Mouse (Mus musculus) neutrophil, adult 65 days (primary cell): ENCODE results near the gene Serpinb3a. TPM values are rescaled to one million over a fixed set of nuclear protein-coding genes. Genes with fewer than 3 reads are reported as not detected.

Experiments used
- total RNA-seq: library from RNA; stranded (reverse); gene quantifications from 2 replicates; pipeline ENCODE4 v1.2.4, GENCODE M21; 2023

The Serpinb3a gene
- total RNA-seq, result not detected in 2 replicates

DNA sequence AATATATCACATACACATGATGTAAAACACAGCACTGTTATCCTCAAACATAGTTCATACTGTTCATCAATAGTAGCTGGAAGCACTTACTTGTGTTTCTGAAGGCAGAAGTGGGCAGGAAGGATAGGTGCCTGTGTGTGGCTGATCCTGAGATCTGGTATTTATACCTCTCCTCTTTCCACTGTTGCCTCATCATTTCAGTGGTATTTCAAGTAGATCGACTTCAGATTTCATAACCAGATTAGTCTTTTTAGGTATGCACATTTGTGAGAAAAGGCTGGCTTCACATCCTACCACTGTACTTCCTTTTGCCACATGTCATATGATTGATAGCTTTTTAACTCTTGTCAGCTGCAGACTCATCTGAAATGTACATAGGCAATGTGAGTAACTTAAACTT, at the start of gene Serpinb3a:
TSS of gene Serpinb3a (minus strand) at position 101 of the 400 bp plus-strand sequence.

DNA sequence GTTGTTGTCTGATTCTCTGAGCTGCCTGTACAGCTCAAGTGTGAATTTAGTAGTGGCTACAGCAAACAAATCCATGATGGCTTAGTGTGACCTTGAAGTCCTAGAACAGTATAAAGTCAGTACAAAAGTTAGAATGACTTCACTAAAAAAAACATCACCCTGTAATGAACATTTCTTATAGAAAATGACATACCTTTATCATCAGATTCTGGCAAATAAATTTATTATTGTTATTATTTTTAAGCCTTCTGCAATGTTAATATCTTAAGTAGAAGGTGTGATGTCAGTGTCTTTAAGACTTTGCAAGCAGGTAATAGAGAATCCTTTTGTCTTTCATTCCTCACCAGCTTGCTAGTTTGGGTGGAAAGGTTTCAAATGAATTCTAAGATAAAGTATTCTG, 31.3 kb upstream of the Serpinb3a start, which contains the start of gene Serpinb3d:
TSS of gene Serpinb3d (minus strand) at position 101 of the 400 bp plus-strand sequence.

Other genes with a start within 250 kb of the Serpinb3a start
- gene Serpinb5, start 191.1 kb downstream of the Serpinb3a start, total RNA-seq, result not detected in 2 replicates
- 0.38 TPM in 1 of 2 replicates, not detected in the other for gene Serpinb12, start 117.9 kb downstream of the Serpinb3a start, total RNA-seq
- not detected in 2 replicates for gene Serpinb13, start 71.3 kb downstream of the Serpinb3a start, total RNA-seq
- gene Serpinb3d, start 31.2 kb upstream of the Serpinb3a start, total RNA-seq, result not detected in 2 replicates
- not detected in 2 replicates for gene Serpinb3b, start 226.1 kb upstream of the Serpinb3a start, total RNA-seq
- gene Serpinb3c, start 226.1 kb upstream of the Serpinb3a start, total RNA-seq, result not detected in 2 replicates